Mouse (Mus musculus) stomach, postnatal 0 days (tissue): ENCODE measurements around the gene Epas1. TPM values are rescaled to one million over a fixed set of nuclear protein-coding genes. Genes with fewer than 3 reads are reported as not detected.

ENCODE experiments used
- ATAC-seq: fragments of 200-750 bp; cut with Nextera tagmentation; 2 replicates; pipeline ENCODE4 v1.8.0; 2017; ENCODE audit not compliant: low FRiP score, low TSS enrichment
- DNase-seq: peaks from one replicate; pipeline ENCODE4 v3.0.0-alpha.2; 2016; ENCODE audit warnings: low spot score
- H3K27ac ChIP-seq: fragments of 300-500 bp; sonication (generic); replicated peaks from 2 replicates; pipeline ENCODE4 v1.5.1; 2014; ENCODE audit warnings: mild to moderate bottlenecking, control low read depth
- H3K27me3 ChIP-seq: fragments of 300-500 bp; sonication (generic); 2 replicates; pipeline ENCODE4 v1.6.1; 2014; ENCODE audit warnings: low read length; ENCODE audit not compliant: control insufficient read depth, insufficient read depth
- H3K36me3 ChIP-seq: fragments of 300-500 bp; sonication (generic); 2 replicates; pipeline ENCODE4 v1.6.1; 2014; ENCODE audit warnings: low read length, mixed read lengths; ENCODE audit not compliant: control insufficient read depth, insufficient read depth
- H3K4me1 ChIP-seq: fragments of 300-500 bp; sonication (generic); replicated peaks from 2 replicates; pipeline ENCODE4 v1.6.1; 2014; ENCODE audit warnings: antibody characterized with exemption; ENCODE audit not compliant: control insufficient read depth, insufficient read depth
- H3K4me2 ChIP-seq: fragments of 300-500 bp; sonication (generic); replicated peaks from 2 replicates; pipeline ENCODE4 v1.6.1; 2014; ENCODE audit warnings: low read depth, mild to moderate bottlenecking, control low read depth, moderate library complexity
- H3K4me3 ChIP-seq: fragments of 300-500 bp; sonication (generic); 2 replicates; pipeline ENCODE4 v1.5.1; 2014; ENCODE audit warnings: low read depth, low read length, control low read depth
- H3K9ac ChIP-seq: fragments of 300-500 bp; sonication (generic); 2 replicates; pipeline ENCODE4 v1.6.1; 2014; ENCODE audit warnings: mild to moderate bottlenecking, low read length, control low read depth, mixed read lengths
- H3K9me3 ChIP-seq: fragments of 300-500 bp; sonication (generic); 2 replicates; pipeline ENCODE4 v1.6.1; 2016; ENCODE audit warnings: low read length; ENCODE audit not compliant: control insufficient read depth
- CTCF ChIP-seq: IDR thresholded peaks from 2 replicates; pipeline ENCODE4 v1.5.1; 2016; ENCODE audit warnings: antibody characterized with exemption, low read depth, mild to moderate bottlenecking, moderate library complexity
- EP300 ChIP-seq: optimal IDR thresholded peaks from 2 replicates; pipeline ENCODE3; 2016; ENCODE audit warnings: antibody characterized with exemption
- whole genome bisulfite sequencing: fragments of 180-500 bp; shearing (Covaris S2); extraction: QIAGEN DNeasy Blood & Tissue Kit; methylation state at CpG from one replicate; pipeline ENCODE4 v1.1.7; 2014; 5-methylcytosine and 5-hydroxymethylcytosine counted together
- polyA plus RNA-seq: library from polyadenylated mRNA; unstranded; fragments of >200 nt; fragmentation: Nextera tagmentation; extraction: Ambion mirVana; gene quantifications from 2 replicates; pipeline ENCODE4 v1.2.1, GENCODE M21; 2015

The Epas1 gene
- polyA plus RNA-seq, 1 experiment from 2014 or later: 4.7 TPM

GRCm38 (mm10) chr17:86769330-86770211 is 16.1 kb downstream of the Epas1 start:
- peak; percentile 82 for DNase-seq
- H3K27ac ChIP-seq: peak overlapping the region; percentile 53
- peaks cover 6% of the 10 kb centered on the region; the same call in 1 of the 2 replicates for H3K4me1 ChIP-seq
- peak; percentile 93 for ATAC-seq
- H3K36me3 ChIP-seq: no peaks in the 10 kb centered on the region
- H3K9ac ChIP-seq: no peak overlapping the region
- H3K4me3 ChIP-seq: no peak overlapping the region
- TF ChIP-seq CTCF (0 out of 2 replicates have a peak, but pooled peaks have one; percentile 3), EP300 (no peak)
- 42% methylated on average over 16 of the region's 16 CpGs for WGBS
- no peak overlapping the region for H3K4me2 ChIP-seq
- no peaks in the 10 kb centered on the region for H3K9me3 ChIP-seq
- H3K27me3 ChIP-seq: no peaks in the 10 kb centered on the region

- Histone ChIP-seq H3K4me1 (peaks cover 6% of the 10 kb centered on the region; the same call in 1 of the 2 replicates), H3K9me3 (no peaks in the 10 kb centered on the region), H3K27me3 (no peaks in the 10 kb centered on the region), H3K36me3 (no peaks in the 10 kb centered on the region), H3K4me3 (no peak overlapping the region), H3K27ac (no peak overlapping the region), H3K9ac (no peak overlapping the region), H3K4me2 (no peak overlapping the region)
- WGBS: 62% methylated on average over 5 of the region's 5 CpGs
- no peak for DNase-seq
- TF ChIP-seq EP300 (no peak), CTCF (no peak)
- ATAC-seq: no peak
Observed at GRCm38 (mm10) chr17:86770848-86771247, 17.3 kb downstream of the Epas1 start.

- H3K27ac ChIP-seq: no peak overlapping the region
- no peak overlapping the region for H3K4me2 ChIP-seq
- no peak overlapping the region for H3K9ac ChIP-seq
- TF ChIP-seq CTCF: no peak
- TF ChIP-seq EP300: no peak
- H3K9me3 ChIP-seq: no peaks in the 10 kb centered on the region
- no peak for ATAC-seq
- no peak overlapping the region for H3K4me3 ChIP-seq
- H3K27me3 ChIP-seq: no peaks in the 10 kb centered on the region
- H3K4me1 ChIP-seq: peaks cover 6% of the 10 kb centered on the region; the same call in 1 of the 2 replicates
- no peak for DNase-seq
- 53% methylated on average over 11 of the region's 11 CpGs for WGBS
- no peaks in the 10 kb centered on the region for H3K36me3 ChIP-seq
Observed at GRCm38 (mm10) chr17:86772035-86772434, 18.5 kb downstream of the Epas1 start.

GRCm38 (mm10) chr17:86772929-86773588 is 19.6 kb downstream of the Epas1 start:
- Histone ChIP-seq H3K9me3 (no peaks in the 10 kb centered on the region), H3K4me2 (no peak overlapping the region), H3K4me1 (peaks cover 6% of the 10 kb centered on the region; the same call in 1 of the 2 replicates), H3K27me3 (no peaks in the 10 kb centered on the region), H3K36me3 (no peaks in the 10 kb centered on the region), H3K4me3 (no peak overlapping the region), H3K9ac (no peak overlapping the region), H3K27ac (no peak overlapping the region)
- TF ChIP-seq CTCF (no peak), EP300 (no peak)
- 89% methylated on average over 15 of the region's 15 CpGs for WGBS
- no peak for ATAC-seq
- no peak for DNase-seq

- TF ChIP-seq EP300 (no peak), CTCF (no peak)
- DNase-seq (no peak), ATAC-seq (peak; percentile 32; the same call in 1 of the 2 replicates)
- WGBS: 69% methylated on average over 12 of the region's 12 CpGs
- Histone ChIP-seq H3K4me3 (no peak overlapping the region), H3K4me1 (no peaks in the 10 kb centered on the region), H3K27ac (0 out of 2 replicates have a peak overlapping the region, but pooled peaks have one; percentile 35), H3K9ac (no peak overlapping the region), H3K36me3 (no peaks in the 10 kb centered on the region), H3K9me3 (no peaks in the 10 kb centered on the region), H3K4me2 (no peak overlapping the region), H3K27me3 (no peaks in the 10 kb centered on the region)
Observed at GRCm38 (mm10) chr17:86776538-86776937, 23.0 kb downstream of the Epas1 start.
